Mouse (Mus musculus) heart, embryonic 15.5 days (tissue): ENCODE measurements at regions not wholly inside any gene's neighbourhood (a gene's known extent, or its start where the extent isn't known, plus 50 kb on each side); places are given as distances from the start of the nearest gene placed in this dataset.

ENCODE experiments used
- ATAC-seq: fragments of 200-750 bp; cut with Nextera tagmentation; replicated peaks from 2 replicates; pipeline ENCODE4 v1.8.0; 2017; ENCODE audit warnings: low read depth, moderate TSS enrichment; ENCODE audit not compliant: insufficient number of reproducible peaks, insufficient read depth, low FRiP score
- H3K27ac ChIP-seq: fragments of 300-500 bp; sonication (generic); 2 replicates; pipeline ENCODE4 v1.5.1; 2015; ENCODE audit warnings: mild to moderate bottlenecking, inconsistent platforms
- H3K27me3 ChIP-seq: fragments of 300-500 bp; sonication (generic); 2 replicates; pipeline ENCODE4 v1.6.1; 2015; ENCODE audit warnings: inconsistent platforms
- H3K36me3 ChIP-seq: fragments of 300-500 bp; sonication (generic); 2 replicates; pipeline ENCODE4 v1.6.1; 2015; ENCODE audit warnings: mild to moderate bottlenecking, inconsistent platforms
- H3K4me1 ChIP-seq: fragments of 300-500 bp; sonication (generic); replicated peaks from 2 replicates; pipeline ENCODE4 v1.6.1; 2015; ENCODE audit warnings: inconsistent platforms
- H3K4me2 ChIP-seq: fragments of 300-500 bp; sonication (generic); 2 replicates; pipeline ENCODE4 v1.6.1; 2015; ENCODE audit warnings: inconsistent platforms, mild to moderate bottlenecking, moderate library complexity
- H3K4me3 ChIP-seq: fragments of 300-500 bp; sonication (generic); 2 replicates; pipeline ENCODE4 v1.5.1; 2015; ENCODE audit warnings: mild to moderate bottlenecking, inconsistent platforms
- H3K9ac ChIP-seq: fragments of 300-500 bp; sonication (generic); 2 replicates; pipeline ENCODE4 v1.6.1; 2015; ENCODE audit warnings: mild to moderate bottlenecking, inconsistent platforms
- H3K9me3 ChIP-seq: fragments of 300-500 bp; sonication (generic); replicated peaks from 2 replicates; pipeline ENCODE4 v1.6.1; 2016; ENCODE audit warnings: inconsistent platforms
- WGBS: fragments of 180-500 bp; shearing (Covaris S2); methylation state at CpG from one replicate; pipeline ENCODE4 v1.1.7; 2015; ENCODE audit warnings: mixed read lengths; 5-methylcytosine and 5-hydroxymethylcytosine counted together

- no peak overlapping the region for H3K4me3 ChIP-seq
- no peak overlapping the region for H3K9ac ChIP-seq
- H3K27ac ChIP-seq = no peak overlapping the region
- no peaks in the 10 kb centered on the region for H3K36me3 ChIP-seq
- H3K27me3 ChIP-seq = no peaks in the 10 kb centered on the region
- 87% methylated on average over 4 of the region's 4 CpGs for WGBS
- H3K4me1 ChIP-seq = no peaks in the 10 kb centered on the region
- H3K9me3 ChIP-seq = no peaks in the 10 kb centered on the region
- ATAC-seq = no peak
- no peak overlapping the region for H3K4me2 ChIP-seq
Measured at GRCm38 (mm10) chr15:55999605-56000004, 1477.8 kb downstream of the Slc22a22 start.

- no peaks in the 10 kb centered on the region for H3K27me3 ChIP-seq
- no peaks in the 10 kb centered on the region for H3K9me3 ChIP-seq
- no peak overlapping the region for H3K27ac ChIP-seq
- H3K9ac ChIP-seq = no peak overlapping the region
- no peaks in the 10 kb centered on the region for H3K36me3 ChIP-seq
- ATAC-seq = no peak
- no peak overlapping the region for H3K4me2 ChIP-seq
- no peak overlapping the region for H3K4me3 ChIP-seq
- H3K4me1 ChIP-seq = no peaks in the 10 kb centered on the region
- WGBS = 72% methylated on average over 4 of the region's 4 CpGs
Measured at GRCm38 (mm10) chr15:55997977-55998376, 1479.4 kb downstream of the Slc22a22 start.

GRCm38 (mm10) chr15:55994680-55995079 is 1482.7 kb downstream of the Slc22a22 start:
- ATAC-seq = no peak
- no peaks in the 10 kb centered on the region for H3K27me3 ChIP-seq
- H3K36me3 ChIP-seq = no peaks in the 10 kb centered on the region
- H3K27ac ChIP-seq = no peak overlapping the region
- no peaks in the 10 kb centered on the region for H3K9me3 ChIP-seq
- no peak overlapping the region for H3K4me2 ChIP-seq
- H3K4me1 ChIP-seq = no peaks in the 10 kb centered on the region
- 78% methylated on average over 3 of the region's 3 CpGs for WGBS
- no peak overlapping the region for H3K4me3 ChIP-seq
- no peak overlapping the region for H3K9ac ChIP-seq

- no peaks in the 10 kb centered on the region for H3K27me3 ChIP-seq
Measured at GRCm38 (mm10) chr15:55975843-55976242, 1501.6 kb downstream of the Slc22a22 start.

GRCm38 (mm10) chr15:55966780-55967179 is 1510.6 kb downstream of the Slc22a22 start:
- no peak for ATAC-seq
- Histone ChIP-seq H3K36me3 (no peaks in the 10 kb centered on the region), H3K4me1 (no peaks in the 10 kb centered on the region), H3K4me2 (no peak overlapping the region), H3K9ac (no peak overlapping the region), H3K9me3 (no peaks in the 10 kb centered on the region), H3K4me3 (no peak overlapping the region), H3K27me3 (no peaks in the 10 kb centered on the region), H3K27ac (no peak overlapping the region)
- WGBS = 32% methylated on average over 2 of the region's 2 CpGs

More at GRCm38 (mm10) chr15:55975843-55976242, 1501.6 kb downstream of the Slc22a22 start:
- 78% methylated on average over 14 of the region's 14 CpGs for WGBS
- no peaks in the 10 kb centered on the region for H3K4me1 ChIP-seq
- H3K9me3 ChIP-seq = no peaks in the 10 kb centered on the region
- H3K9ac ChIP-seq = no peak overlapping the region
- no peak overlapping the region for H3K4me2 ChIP-seq
- no peak overlapping the region for H3K27ac ChIP-seq
- H3K4me3 ChIP-seq = no peak overlapping the region
- no peak for ATAC-seq
- no peaks in the 10 kb centered on the region for H3K36me3 ChIP-seq

- WGBS = 65% methylated on average over 7 of the region's 7 CpGs
- no peak overlapping the region for H3K27ac ChIP-seq
- no peaks in the 10 kb centered on the region for H3K36me3 ChIP-seq
- no peaks in the 10 kb centered on the region for H3K9me3 ChIP-seq
- no peak for ATAC-seq
- H3K9ac ChIP-seq = no peak overlapping the region
- no peak overlapping the region for H3K4me3 ChIP-seq
- no peaks in the 10 kb centered on the region for H3K4me1 ChIP-seq
- H3K27me3 ChIP-seq = no peaks in the 10 kb centered on the region
- H3K4me2 ChIP-seq = no peak overlapping the region
Measured at GRCm38 (mm10) chr15:55965296-55965695, 1512.1 kb downstream of the Slc22a22 start.

- ATAC-seq = no peak
- H3K27me3 ChIP-seq = no peaks in the 10 kb centered on the region
- 87% methylated on average over 3 of the region's 3 CpGs for WGBS
Measured at GRCm38 (mm10) chr15:55962093-55962492, 1515.3 kb downstream of the Slc22a22 start.

More at GRCm38 (mm10) chr15:55962093-55962492, 1515.3 kb downstream of the Slc22a22 start:
- Histone ChIP-seq H3K4me1 (no peaks in the 10 kb centered on the region), H3K9me3 (no peaks in the 10 kb centered on the region), H3K27ac (no peak overlapping the region), H3K4me3 (no peak overlapping the region), H3K36me3 (no peaks in the 10 kb centered on the region), H3K4me2 (no peak overlapping the region), H3K9ac (no peak overlapping the region)
